Mouse (Mus musculus): ENCODE data around the gene Fbxw9. TPM values are rescaled to one million over a fixed set of nuclear protein-coding genes. Genes with fewer than 3 reads are reported as not detected.
A peak's percentile ranks its signal among the peaks of the same experiment; 100 is the strongest.

The Fbxw9 gene
- polyA plus RNA-seq, 1 experiment from 2014 or later: 78.3 TPM

- Histone ChIP-seq H3K36me3 (ENCODE audit: control insufficient read depth, insufficient read depth) (peaks cover 13% of the 10 kb centered on the region), H3K27me3 (replicated peaks; ENCODE audit: control insufficient read depth, insufficient read depth, low read length) (no peaks in the 10 kb centered on the region), H3K4me2 (ENCODE audit: low read length) (no peak overlapping the region), H3K9me3 (ENCODE audit: control insufficient read depth, low read length) (no peaks in the 10 kb centered on the region), H3K9ac (replicated peaks; ENCODE audit: low read depth, low read length) (no peak overlapping the region), H3K27ac (ENCODE audit: low read length) (no peak overlapping the region), H3K4me1 (replicated peaks; ENCODE audit: control insufficient read depth, insufficient read depth, low read length) (no peaks in the 10 kb centered on the region; the same call in 1 of the 2 replicates), H3K4me3 (replicated peaks; ENCODE audit: low read length) (no peak overlapping the region)
- 75% methylated on average over 4 of the region's 4 CpGs for WGBS
- ATAC-seq: no peak
Measured at GRCm38 (mm10) chr8:85115501-85115900, 55.6 kb downstream of the Fbxw9 start.

Small RNAs within 50 kb of the gene (microRNA-seq; reads per million reads assigned to microRNA genes)
- gene Gm23388 (2.7 reads per million, percentile 9 among the genes with 10 or more reads in this experiment), gene Mir7070 (not detected)

Other genes with a start within 250 kb of the Fbxw9 start
- gene Dand5, start 237.2 kb upstream of the Fbxw9 start, polyA plus RNA-seq (2015; fragmentation: Nextera tagmentation; extraction: Ambion mirVana): 8.2 and 8.7 TPM in 2 replicates
- gene Gadd45gip1, start 228.5 kb upstream of the Fbxw9 start, polyA plus RNA-seq (2015; fragmentation: Nextera tagmentation; extraction: Ambion mirVana): 31.3 and 34.3 TPM in 2 replicates
- gene Rad23a, start 219.4 kb upstream of the Fbxw9 start, polyA plus RNA-seq (2015; fragmentation: Nextera tagmentation; extraction: Ambion mirVana): 84.8 and 86.5 TPM in 2 replicates
- 610 and 631 TPM in 2 replicates for gene Calr, start 213.1 kb upstream of the Fbxw9 start, polyA plus RNA-seq (2015; fragmentation: Nextera tagmentation; extraction: Ambion mirVana)
- gene Farsa, start 203.1 kb upstream of the Fbxw9 start, polyA plus RNA-seq (2015; fragmentation: Nextera tagmentation; extraction: Ambion mirVana): 126 TPM in 2 replicates
- 51.0 and 54.3 TPM in 2 replicates for gene Syce2, start 187.9 kb upstream of the Fbxw9 start, polyA plus RNA-seq (2015; fragmentation: Nextera tagmentation; extraction: Ambion mirVana)
- 35.5 and 39.1 TPM in 2 replicates for gene Gcdh, start 166.1 kb upstream of the Fbxw9 start, polyA plus RNA-seq (2015; fragmentation: Nextera tagmentation; extraction: Ambion mirVana)
- 0.73 and 0.85 TPM in 2 replicates for gene Klf1, start 158.1 kb upstream of the Fbxw9 start, polyA plus RNA-seq (2015; fragmentation: Nextera tagmentation; extraction: Ambion mirVana)
- gene Dnase2a, start 151.5 kb upstream of the Fbxw9 start, polyA plus RNA-seq (2015; fragmentation: Nextera tagmentation; extraction: Ambion mirVana): 5.4 and 5.5 TPM in 2 replicates
- gene Mast1, start 122.7 kb upstream of the Fbxw9 start, polyA plus RNA-seq (2015; fragmentation: Nextera tagmentation; extraction: Ambion mirVana): 52.4 and 65.8 TPM in 2 replicates
- gene Rtbdn, start 113.1 kb upstream of the Fbxw9 start, polyA plus RNA-seq (2015; fragmentation: Nextera tagmentation; extraction: Ambion mirVana): 2.2 and 2.4 TPM in 2 replicates
- not detected in 2 replicates for gene Gm49661, start 90.6 kb upstream of the Fbxw9 start, polyA plus RNA-seq (2015; fragmentation: Nextera tagmentation; extraction: Ambion mirVana)
- 1,287 and 1,394 TPM in 2 replicates for gene Prdx2, start 90.5 kb upstream of the Fbxw9 start, polyA plus RNA-seq (2015; fragmentation: Nextera tagmentation; extraction: Ambion mirVana)
- gene Rnaseh2a, start 90.3 kb upstream of the Fbxw9 start, polyA plus RNA-seq (2015; fragmentation: Nextera tagmentation; extraction: Ambion mirVana): 79.9 and 85.8 TPM in 2 replicates
- 7.6 and 8.2 TPM in 2 replicates for gene Junb, start 81.3 kb upstream of the Fbxw9 start, polyA plus RNA-seq (2015; fragmentation: Nextera tagmentation; extraction: Ambion mirVana)
- gene Hook2, start 69.5 kb upstream of the Fbxw9 start, polyA plus RNA-seq (2015; fragmentation: Nextera tagmentation; extraction: Ambion mirVana): 31.3 and 39.8 TPM in 2 replicates
- gene Best2, start 45.5 kb upstream of the Fbxw9 start, polyA plus RNA-seq (2015; fragmentation: Nextera tagmentation; extraction: Ambion mirVana): not detected in 2 replicates
- 144 and 153 TPM in 2 replicates for gene Asna1, start 34.8 kb upstream of the Fbxw9 start, polyA plus RNA-seq (2015; fragmentation: Nextera tagmentation; extraction: Ambion mirVana)
- gene Trir, start 33.2 kb upstream of the Fbxw9 start, polyA plus RNA-seq (2015; fragmentation: Nextera tagmentation; extraction: Ambion mirVana): 108 and 110 TPM in 2 replicates
- gene Tnpo2, start 23.1 kb upstream of the Fbxw9 start, polyA plus RNA-seq (2015; fragmentation: Nextera tagmentation; extraction: Ambion mirVana): 72.8 and 83.4 TPM in 2 replicates
- gene Gm5741, start 7.9 kb downstream of the Fbxw9 start, polyA plus RNA-seq (2015; fragmentation: Nextera tagmentation; extraction: Ambion mirVana): 0.84 TPM in 1 of 2 replicates, not detected in the other
- gene Dhps, start 11.7 kb downstream of the Fbxw9 start, polyA plus RNA-seq (2015; fragmentation: Nextera tagmentation; extraction: Ambion mirVana): 87.2 and 98.7 TPM in 2 replicates
- 129 and 133 TPM in 2 replicates for gene Wdr83os, start 20.7 kb downstream of the Fbxw9 start, polyA plus RNA-seq (2015; fragmentation: Nextera tagmentation; extraction: Ambion mirVana)
- gene Wdr83, start 21.3 kb downstream of the Fbxw9 start, polyA plus RNA-seq (2015; fragmentation: Nextera tagmentation; extraction: Ambion mirVana): 53.1 and 61.1 TPM in 2 replicates
- gene Man2b1, start 23.2 kb downstream of the Fbxw9 start, polyA plus RNA-seq (2015; fragmentation: Nextera tagmentation; extraction: Ambion mirVana): 15.6 and 17.7 TPM in 2 replicates
- gene Zfp791, start 63.0 kb downstream of the Fbxw9 start, polyA plus RNA-seq (2015; fragmentation: Nextera tagmentation; extraction: Ambion mirVana): 3.4 and 3.8 TPM in 2 replicates
- not detected in 2 replicates for gene Cks1brt, start 91.9 kb downstream of the Fbxw9 start, polyA plus RNA-seq (2015; fragmentation: Nextera tagmentation; extraction: Ambion mirVana)
- gene Olfr371, start 165.9 kb downstream of the Fbxw9 start, polyA plus RNA-seq (2015; fragmentation: Nextera tagmentation; extraction: Ambion mirVana): not detected in 2 replicates
- gene Orc6, start 239.6 kb downstream of the Fbxw9 start, polyA plus RNA-seq (2015; fragmentation: Nextera tagmentation; extraction: Ambion mirVana): 83.1 and 83.4 TPM in 2 replicates
- 202 and 223 TPM in 2 replicates for gene Vps35, start 239.7 kb downstream of the Fbxw9 start, polyA plus RNA-seq (2015; fragmentation: Nextera tagmentation; extraction: Ambion mirVana)